Mouse (Mus musculus) CD8-positive naive resting alpha-beta T cell, adult 2 months (primary cell): ENCODE measurements around the gene Smco3.
"Not testable (repeated sequence)": the region's sequence is repeated elsewhere in the genome, so short reads cannot be mapped to it uniquely, and the experiment has no call there.

ENCODE experiments used
- DNase-seq, 2 experiments: peaks; one replicate each; pipeline ENCODE4 v3.0.0; 2022; ENCODE audit warnings: low read depth in 2 of 2, low spot score in 2 of 2

The Smco3 gene

DNA sequence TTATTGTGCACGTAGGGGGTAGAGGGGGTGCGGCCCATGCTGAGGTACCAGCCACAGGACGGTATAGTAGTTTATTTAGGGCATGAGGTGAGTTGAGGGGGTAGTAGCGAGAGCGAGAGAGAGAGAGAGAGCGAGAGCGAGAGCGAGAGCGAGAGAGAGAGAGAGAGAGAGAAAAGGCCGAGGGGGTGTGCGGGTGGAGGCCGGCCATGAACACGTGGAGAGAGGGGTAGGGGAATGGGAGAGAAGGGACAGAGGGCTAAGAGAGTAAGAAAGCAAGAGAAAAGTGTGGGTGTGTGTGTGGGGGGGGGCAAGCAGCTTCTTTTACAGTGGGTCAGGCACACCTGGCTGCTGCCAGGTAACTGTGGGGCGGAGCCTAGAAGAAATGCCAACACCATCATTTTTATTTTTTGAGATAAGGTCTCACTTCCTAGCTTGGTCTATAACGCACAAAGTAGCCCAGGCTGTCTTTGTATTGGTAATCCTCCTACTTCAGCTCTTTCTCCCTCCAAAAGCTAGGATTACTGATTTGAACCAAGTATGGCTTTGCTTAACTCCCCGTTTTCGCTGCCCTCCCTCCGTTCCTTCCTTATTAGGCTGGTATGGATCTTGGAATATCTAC, 27.7 kb downstream of the Smco3 start:
- no peak for DNase-seq

DNA sequence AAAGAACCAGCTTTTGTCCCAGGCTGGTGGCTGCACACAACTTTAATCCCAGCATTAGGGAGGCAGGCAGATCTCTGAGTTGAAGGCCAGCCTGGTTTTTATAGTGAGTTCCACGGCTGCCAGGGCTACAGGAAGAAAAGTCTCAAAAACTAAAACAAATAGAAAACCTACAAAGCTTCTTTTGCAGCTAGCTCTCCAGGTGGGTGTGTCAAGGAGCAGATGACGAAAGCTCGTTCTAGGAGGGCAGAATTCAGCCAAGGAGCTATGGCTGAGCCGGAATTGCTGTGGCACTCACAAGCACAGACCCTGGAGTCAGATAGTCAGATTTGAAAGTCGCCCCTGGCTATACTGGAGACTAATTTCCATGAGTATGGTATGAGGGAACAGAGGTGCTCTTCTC, 28.4 kb downstream of the Smco3 start:
- DNase-seq, result no peak

DNA sequence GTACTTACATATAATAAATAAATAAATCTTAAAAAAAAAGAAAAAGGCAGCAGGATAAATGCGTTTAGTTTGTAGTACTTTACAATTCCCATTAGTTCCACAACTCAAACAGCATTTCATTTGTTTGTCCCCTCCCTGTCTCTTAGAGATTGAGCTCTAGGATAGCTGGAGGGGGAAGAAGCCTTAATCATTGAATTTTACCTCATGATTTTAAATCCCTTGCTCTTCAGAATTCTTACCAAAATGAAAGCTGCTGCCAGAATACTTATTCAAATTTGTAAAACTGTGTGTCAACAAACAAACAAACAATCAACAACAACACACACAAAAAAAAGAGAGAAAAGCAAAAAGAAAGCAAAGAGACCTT, 29.9 kb downstream of the Smco3 start:
- DNase-seq, result no peak

DNA sequence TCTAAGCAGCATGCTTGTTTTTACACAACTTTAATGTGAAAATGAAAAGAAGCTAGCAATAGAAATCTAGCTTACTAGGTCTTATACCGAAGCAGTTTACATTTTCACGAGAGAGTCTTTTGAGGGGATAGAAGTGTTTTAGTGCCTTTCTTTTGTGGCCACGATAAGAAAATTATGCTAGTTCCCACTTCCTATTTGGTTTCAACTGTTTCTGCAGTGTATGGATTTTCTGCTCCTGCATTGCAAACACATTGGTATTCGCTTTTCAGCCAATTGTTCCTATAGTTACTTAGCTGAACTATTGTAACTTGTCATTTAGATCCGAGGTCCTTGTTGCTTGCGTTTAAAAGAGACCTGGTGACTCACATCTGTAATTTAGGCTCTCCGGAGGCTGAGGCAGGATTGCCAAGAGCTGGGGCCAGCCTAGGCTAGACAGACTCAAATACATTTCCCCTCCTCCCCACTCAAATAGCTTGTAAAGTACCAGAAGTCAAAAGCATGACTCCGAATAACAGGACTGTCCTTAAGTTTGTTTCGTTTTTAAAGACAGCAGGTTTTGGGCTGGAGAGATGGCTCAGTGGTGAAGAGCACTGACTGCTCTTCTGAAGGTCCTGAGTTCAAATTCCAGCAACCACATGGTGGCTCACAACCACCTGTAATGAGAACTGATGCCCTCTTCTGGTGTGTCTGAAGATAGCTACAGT, 30.4 kb downstream of the Smco3 start:
- DNase-seq, result no peak

DNA sequence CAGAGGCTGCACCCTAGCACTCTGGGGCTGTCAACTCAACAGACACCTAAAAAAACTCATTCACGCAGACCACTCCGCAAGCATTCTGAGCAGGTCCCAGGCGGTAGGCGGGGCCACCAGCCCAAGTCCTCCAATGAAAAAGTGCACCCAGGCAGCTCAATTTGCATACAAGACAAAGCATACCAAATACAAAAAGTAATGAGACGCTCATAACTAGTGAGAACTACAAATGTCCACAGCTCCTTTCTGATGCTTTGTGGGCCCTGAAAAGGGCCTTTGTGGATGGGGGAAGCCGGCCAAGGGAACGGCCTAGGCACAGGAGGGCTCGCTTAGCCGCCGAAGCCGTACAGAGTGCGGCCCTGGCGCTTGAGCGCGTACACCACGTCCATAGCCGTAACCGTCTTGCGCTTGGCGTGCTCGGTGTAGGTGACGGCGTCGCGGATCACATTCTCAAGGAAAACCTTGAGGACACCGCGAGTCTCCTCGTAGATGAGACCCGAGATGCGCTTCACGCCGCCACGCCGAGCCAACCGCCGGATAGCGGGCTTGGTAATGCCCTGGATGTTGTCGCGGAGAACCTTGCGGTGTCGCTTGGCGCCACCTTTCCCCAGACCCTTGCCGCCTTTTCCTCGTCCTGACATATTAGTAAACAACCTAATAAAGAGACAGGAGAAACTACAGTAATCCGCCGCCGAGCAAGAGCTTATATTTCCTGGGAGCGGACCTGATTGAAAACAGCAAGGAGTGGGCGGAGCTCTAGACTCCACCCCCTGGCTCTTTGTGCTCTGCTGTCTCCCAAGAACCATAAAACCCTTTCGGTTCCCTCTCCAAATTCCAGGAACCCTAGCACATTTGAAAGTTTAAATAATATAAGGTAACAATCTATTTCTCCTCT, 31.3 kb downstream of the Smco3 start, which contains the start of gene Hist4h4:
TSS of gene Hist4h4 (minus strand) at position 677 of the 895 bp plus-strand sequence.
- DNase-seq, result peak; percentile 87 to 90

DNA sequence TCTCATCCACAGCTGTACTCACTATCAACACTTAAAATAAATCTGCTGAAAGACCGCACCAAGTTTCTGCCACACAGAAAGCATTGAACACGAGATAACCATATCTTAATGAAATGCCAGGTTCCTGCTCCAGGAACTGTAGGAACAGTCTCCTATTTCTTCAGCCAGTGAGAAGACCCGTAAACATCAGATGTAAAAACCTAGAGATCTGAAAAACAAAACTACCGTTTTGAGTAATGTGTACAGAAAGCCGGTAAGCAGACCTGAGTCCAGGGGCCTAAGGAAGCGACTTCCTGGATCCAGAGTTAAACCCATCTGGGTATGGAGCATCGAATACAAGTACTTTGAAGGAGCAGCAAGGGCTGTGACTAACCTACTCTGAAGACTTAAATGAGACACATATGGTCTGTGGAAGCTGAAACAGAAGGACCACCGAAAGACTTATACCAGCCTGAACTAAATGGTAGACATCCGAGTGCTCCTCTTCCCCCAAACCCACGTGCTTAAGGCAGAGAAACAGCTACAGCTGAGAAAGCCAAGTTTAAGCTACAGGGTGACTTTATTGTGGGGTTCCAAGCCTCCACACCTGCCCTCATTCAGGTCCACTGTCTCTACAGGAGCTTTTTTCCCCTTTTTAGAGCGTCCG, 32.0 kb downstream of the Smco3 start:
- DNase-seq, result no peak

DNA sequence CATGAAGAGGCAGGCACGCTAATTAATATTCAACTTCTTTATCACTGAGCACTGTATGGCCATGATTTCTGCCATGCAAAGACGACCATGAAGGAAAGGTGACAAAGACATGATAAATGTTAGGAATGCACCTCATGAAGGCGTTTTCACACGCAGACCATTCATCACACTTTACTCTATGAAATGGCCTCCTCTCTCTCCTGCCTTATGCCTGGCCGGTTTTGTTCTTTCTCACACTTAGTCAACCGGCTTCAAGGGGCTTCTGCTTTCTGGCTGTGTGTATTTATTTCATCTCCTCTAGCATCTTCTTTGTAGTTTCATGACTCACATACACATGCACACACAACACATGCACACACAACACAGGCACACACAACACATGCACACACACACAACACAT, 34.0 kb downstream of the Smco3 start:
- no peak for DNase-seq

DNA sequence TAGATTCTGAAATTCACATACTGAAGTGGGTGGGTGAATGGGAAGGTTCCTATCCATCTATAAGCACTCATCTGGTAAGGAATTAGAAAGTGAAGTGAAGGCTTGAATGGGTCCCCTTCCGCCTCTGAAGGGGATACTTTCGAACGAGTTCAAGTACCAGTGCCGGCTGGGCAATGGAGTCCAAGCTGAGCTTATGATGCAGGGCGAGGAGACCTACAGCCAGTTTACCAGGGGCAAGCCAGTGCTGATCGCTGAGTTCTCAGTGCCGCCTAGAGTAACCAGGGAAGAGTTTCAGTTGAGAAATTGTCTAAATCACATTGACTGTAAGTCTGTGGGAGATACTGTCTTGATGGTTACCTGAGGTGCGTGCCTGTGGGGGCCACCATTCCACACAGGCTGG, 34.5 kb downstream of the Smco3 start:
- DNase-seq, result no peak

DNA sequence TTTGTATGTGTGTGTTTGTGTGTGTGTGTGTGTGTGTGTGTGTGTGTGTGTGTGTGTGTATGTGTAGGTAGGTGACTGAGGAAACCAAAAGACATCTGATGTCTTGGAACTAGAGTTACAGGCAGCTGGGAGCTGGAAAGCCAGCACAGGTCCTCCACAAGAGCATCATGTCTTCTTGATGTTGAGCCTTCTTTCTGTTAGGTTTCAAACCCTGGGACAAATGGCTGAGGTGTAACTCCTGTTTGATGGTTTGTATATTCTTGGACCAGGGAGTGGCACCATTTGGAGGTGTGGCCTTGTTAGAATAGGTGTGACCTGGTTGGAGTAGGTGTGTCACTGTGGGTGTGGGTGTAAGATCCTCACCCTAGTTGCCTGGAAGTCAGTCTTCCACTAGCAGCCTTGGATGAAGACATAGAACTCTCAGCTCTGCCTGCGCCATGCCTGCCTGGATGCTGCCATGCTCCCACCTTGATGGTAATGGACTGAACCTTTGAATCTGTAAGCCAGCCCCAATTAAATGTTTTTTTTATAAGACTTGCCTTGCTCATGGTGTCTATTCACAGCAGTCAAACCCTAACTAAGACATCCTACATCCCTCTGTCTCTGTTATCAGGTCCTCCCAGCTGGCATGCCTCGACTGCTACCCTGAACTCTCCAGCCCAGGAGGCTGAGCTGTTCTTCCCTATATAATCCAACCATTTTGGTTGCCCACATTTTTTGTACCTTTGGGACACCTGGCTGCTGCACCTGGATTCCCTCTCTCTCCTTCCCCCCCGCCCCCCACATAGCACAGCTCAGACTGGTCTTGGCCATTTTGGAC, 37.2 kb downstream of the Smco3 start:
- not testable (repeated sequence) for DNase-seq

DNA sequence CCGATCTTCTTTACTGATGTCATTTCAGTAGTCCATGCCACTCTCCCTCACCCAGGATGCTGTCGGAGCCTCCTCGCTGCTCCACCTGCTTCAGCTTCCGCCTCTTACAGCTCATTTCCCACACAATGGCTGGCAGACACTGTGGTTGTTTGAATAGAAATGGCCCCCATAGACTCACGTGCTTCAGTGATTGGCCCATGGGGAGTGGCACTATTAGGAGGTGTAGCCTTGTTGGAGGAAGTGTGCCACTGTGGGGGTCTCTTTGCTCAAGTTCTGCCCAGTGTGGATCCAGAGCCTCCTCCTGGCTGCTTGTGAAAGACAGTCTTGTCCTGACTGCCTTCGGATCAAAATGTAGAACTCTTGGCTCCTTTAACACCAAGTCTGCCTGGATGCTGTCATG, 39.4 kb downstream of the Smco3 start:
- no peak for DNase-seq

DNA sequence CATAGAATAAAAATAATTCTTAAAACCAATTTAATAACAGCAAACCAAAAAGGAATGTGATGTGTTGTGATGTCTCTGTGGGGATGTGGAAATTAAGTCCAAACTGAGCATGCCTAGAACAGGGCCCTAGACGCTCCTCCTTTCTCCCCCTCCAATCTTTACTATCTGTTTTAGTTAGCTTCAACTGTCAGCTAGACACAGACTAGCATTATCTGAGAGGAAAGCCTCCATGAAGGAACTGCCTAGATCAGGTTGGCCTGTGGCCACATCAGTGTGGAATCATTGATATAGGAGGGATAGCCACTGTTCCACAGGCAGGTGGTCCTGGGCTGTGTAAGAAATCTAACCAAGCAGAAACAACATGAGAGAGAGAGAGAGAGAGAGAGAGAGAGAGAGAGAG, 40.1 kb downstream of the Smco3 start:
- no peak for DNase-seq

DNA sequence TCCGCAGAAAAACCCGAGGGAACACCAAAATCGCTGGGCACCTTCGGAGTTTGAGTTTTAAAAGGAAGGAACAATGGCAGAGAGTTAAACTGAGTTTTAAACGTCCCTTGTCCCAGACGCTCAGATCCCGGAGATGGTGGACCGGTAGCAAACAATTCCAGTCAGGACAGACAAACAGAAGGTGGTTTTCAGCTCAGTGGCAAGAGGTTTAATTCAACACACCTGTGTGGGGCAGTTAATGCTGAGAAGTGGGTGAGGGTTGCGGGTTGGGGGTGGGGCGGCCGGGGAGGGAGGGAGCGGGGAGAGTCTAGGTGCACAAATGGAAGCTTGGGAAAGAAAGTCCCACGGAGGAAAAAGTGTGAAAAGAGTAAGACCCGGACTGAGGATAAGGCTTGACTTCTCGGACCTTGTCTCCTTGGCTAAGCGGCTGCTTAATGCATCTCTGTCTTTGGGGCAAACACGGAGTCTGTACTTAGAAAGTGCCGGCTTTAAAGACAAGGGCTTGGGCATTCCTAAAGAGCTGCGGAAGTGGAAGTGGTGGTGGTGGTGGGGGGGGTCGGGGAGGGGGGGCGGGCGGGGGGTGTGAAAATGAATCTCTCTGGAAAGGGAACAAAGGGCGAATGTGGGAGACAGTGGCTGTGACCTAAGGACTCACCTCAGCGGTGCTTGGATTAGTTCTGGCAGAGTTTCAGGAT, 41.3 kb downstream of the Smco3 start:
- DNase-seq, result no peak

DNA sequence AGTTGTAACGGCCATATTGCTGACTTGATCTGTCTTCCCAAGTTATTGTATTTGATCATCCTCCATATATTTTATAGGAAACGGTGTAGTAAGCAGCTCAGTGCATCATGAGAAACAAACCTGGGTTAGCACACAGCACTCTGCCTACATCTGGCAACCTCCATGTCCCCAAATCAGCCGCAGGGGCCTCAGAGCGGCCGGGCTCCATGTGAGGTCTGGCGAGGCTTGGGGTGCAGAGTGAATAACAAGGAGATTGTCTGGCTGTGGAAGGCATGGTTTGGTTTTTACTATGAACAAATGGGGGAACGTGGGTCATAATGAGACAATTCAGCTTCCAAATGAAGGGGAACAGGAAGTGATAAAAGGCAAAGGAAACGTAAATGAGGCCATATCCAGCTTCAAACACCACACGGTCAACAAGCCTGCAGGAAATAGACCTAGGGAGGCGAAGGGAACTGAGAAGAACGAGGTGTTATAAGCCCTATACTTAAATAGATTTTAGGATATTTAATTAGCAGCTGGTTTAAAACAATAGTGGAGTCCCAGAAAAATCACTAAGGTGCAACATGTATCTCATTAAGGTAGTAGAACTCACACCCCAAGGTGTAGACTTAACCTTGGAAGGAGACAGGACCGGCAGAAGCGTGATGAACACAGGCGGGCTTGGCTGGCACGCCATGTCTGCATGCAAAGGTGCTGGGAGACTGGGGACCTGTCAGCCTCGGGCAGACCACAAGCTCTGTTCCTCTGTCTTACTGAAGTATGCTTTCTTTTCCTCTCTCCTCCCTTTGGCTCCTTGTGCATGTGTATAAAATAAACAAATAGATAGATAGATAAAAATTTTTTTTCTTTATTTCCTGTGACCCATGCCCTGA, 42.1 kb downstream of the Smco3 start:
- peak in 1 of 2 experiments; percentile 26 for DNase-seq

DNA sequence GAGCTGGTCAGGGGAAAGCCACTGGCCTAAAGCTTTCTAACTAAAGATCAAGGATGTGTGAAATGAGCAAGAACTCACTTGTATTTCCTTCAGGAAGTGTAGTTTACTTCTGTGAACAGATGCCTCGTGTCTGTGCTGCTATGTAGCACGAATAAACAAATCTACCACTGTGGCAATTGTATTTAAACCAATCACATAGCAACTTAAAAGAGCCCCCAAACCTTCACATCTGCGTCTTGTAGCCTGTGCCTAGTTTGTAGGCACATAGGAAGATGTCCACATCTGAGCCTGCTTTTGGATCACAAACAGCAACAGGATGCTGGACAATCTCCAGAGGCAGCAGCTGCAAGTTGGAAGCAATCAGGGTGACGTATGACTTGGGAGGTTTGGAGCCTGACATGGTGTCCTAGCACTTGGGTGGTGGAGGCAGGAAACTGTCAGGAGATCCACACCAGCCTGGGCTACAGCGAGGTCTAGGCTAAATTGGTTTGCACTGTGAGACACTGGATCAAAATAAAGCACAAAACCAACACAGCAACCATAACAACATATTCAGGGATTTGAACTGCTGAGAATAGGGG, 45.8 kb downstream of the Smco3 start:
- DNase-seq, result no peak

DNA sequence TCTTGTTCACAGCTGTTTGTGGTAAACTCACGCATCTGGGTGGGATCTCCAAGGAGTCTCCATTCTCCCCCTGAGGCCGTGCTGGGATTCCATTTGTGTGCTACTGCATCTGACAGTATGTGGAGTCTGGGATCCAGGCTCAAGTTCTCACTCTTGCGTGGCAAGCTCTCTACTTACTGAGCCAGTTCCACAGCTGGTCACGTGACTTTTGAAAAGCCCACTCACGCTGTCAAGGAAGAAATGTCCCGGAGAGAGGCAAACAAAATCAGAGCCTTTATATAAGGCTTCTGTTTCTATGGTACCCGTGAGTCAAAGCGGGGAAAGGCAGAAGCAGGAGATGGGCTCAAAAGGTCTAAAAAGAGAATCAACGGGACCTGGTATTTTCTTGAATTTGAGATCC, 52.5 kb downstream of the Smco3 start:
- no peak for DNase-seq

DNA sequence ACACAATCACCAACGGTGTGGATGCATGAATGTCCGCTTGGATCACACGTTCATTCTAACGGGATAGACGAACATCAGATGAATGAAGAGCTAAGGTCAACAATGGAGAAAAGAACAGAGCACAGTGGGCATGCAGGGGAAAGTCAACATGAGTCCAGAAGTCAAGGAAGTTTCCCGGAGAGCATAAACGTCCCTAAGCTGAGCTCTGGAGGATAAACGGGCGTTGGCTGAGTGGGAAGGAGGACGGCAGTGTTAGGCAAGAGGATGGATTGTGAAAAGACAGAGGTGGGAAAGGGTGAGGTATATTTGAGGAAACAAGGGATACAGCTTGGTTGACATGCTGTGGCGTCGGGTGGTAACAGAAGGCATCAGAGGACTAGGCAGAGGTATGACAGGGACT, 53.1 kb downstream of the Smco3 start:
- no peak for DNase-seq

DNA sequence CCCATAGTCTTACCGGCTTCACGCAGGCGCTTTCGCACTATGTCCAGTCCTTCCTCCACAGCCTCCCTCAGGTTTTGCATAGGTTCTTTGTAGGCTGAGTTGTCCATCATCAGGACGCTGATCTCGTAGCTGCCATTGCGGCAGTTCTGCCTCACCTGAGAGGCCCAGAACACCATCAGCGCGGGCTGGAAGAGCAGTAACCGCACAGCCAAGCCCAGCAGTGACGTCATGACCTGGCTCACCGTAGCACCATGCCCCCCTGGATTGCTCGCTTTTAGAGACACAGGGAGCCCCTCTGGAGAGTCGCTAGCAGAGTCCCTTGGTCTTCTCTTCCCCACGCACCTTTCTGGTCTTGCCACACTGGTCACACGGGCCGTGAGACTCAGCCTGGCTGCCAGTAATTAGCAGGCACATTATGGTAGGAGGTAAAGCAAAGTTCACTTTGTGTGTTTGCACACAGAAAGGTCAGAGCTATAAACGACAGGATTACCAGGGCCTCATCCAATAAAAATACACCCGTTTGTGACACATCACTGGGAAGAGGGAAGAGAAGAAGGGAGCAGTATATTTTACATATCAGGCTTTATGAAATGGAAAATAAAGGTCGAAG, 53.8 kb downstream of the Smco3 start, which contains the start of gene Gucy2c:
TSS of gene Gucy2c (minus strand) at position 389 of the 610 bp plus-strand sequence.
- no peak for DNase-seq
